Mouse (Mus musculus): Measurements from ENCODE around the gene Gm37240. TPM values are rescaled to one million over a fixed set of nuclear protein-coding genes. Genes with fewer than 3 reads are reported as not detected.

Gm37240 gene
- polyA plus RNA-seq, 1 experiment, result not detected

- Histone ChIP-seq H3K4me3 (ENCODE audit: insufficient read depth, low read depth, low read length) (no peak overlapping the region), H3K4me1 (ENCODE audit: control insufficient read depth, insufficient read depth, insufficient read length, low read length) (no peaks in the 10 kb centered on the region), H3K27ac (replicated peaks; ENCODE audit: low read depth, low read length) (no peak overlapping the region)
Observed at GRCm38 (mm10) chr3:85895020-85895419, 7.7 kb upstream of the Gm37240 start.

- Histone ChIP-seq H3K4me3 (ENCODE audit: insufficient read depth, low read depth, low read length) (no peak overlapping the region), H3K27ac (replicated peaks; ENCODE audit: low read depth, low read length) (no peak overlapping the region), H3K4me1 (ENCODE audit: control insufficient read depth, insufficient read depth, insufficient read length, low read length) (no peaks in the 10 kb centered on the region)
Observed at GRCm38 (mm10) chr3:85891571-85891970, 4.3 kb upstream of the Gm37240 start.

- no peak overlapping the region for H3K27ac ChIP-seq (replicated peaks; ENCODE audit: low read depth, low read length)
- no peaks in the 10 kb centered on the region for H3K4me1 ChIP-seq (ENCODE audit: control insufficient read depth, insufficient read depth, insufficient read length, low read length)
- peak overlapping the region; percentile 68 for H3K4me3 ChIP-seq (ENCODE audit: insufficient read depth, low read depth, low read length)
Observed at GRCm38 (mm10) chr3:85888221-85888671, 928 bp upstream of the Gm37240 start.

- Histone ChIP-seq H3K27ac (replicated peaks; ENCODE audit: low read depth, low read length) (no peak overlapping the region), H3K4me1 (ENCODE audit: control insufficient read depth, insufficient read depth, insufficient read length, low read length) (no peaks in the 10 kb centered on the region), H3K4me3 (ENCODE audit: insufficient read depth, low read depth, low read length) (peak overlapping the region; percentile 68)
Observed at GRCm38 (mm10) chr3:85886636-85887238, 581 bp downstream of the Gm37240 start.

GRCm38 (mm10) chr3:85885906-85886305 lies 1.4 kb downstream of the Gm37240 start:
- Histone ChIP-seq H3K4me3 (ENCODE audit: insufficient read depth, low read depth, low read length) (no peak overlapping the region), H3K4me1 (ENCODE audit: control insufficient read depth, insufficient read depth, insufficient read length, low read length) (no peaks in the 10 kb centered on the region), H3K27ac (replicated peaks; ENCODE audit: low read depth, low read length) (no peak overlapping the region)

- Histone ChIP-seq H3K4me3 (ENCODE audit: insufficient read depth, low read depth, low read length) (no peak overlapping the region), H3K27ac (replicated peaks; ENCODE audit: low read depth, low read length) (no peak overlapping the region), H3K4me1 (ENCODE audit: control insufficient read depth, insufficient read depth, insufficient read length, low read length) (no peaks in the 10 kb centered on the region)
Observed at GRCm38 (mm10) chr3:85880687-85881086, 6.6 kb downstream of the Gm37240 start.

- H3K4me1 ChIP-seq (ENCODE audit: control insufficient read depth, insufficient read depth, insufficient read length, low read length), result no peaks in the 10 kb centered on the region
- no peak overlapping the region for H3K4me3 ChIP-seq (ENCODE audit: insufficient read depth, low read depth, low read length)
- no peak overlapping the region for H3K27ac ChIP-seq (replicated peaks; ENCODE audit: low read depth, low read length)
Observed at GRCm38 (mm10) chr3:85880068-85880467, 7.2 kb downstream of the Gm37240 start.

- no peak overlapping the region for H3K27ac ChIP-seq (replicated peaks; ENCODE audit: low read depth, low read length)
- H3K4me3 ChIP-seq (ENCODE audit: insufficient read depth, low read depth, low read length), result no peak overlapping the region
Observed at GRCm38 (mm10) chr3:85878911-85879310, 8.4 kb downstream of the Gm37240 start.

GRCm38 (mm10) chr3:85863996-85864395 lies 23.3 kb downstream of the Gm37240 start:
- peaks cover 2% of the 10 kb centered on the region; the same call in 1 of the 2 replicates for H3K4me1 ChIP-seq (ENCODE audit: control insufficient read depth, insufficient read depth, insufficient read length, low read length)
- H3K4me3 ChIP-seq (ENCODE audit: insufficient read depth, low read depth, low read length), result no peak overlapping the region
- no peak overlapping the region for H3K27ac ChIP-seq (replicated peaks; ENCODE audit: low read depth, low read length)

More at GRCm38 (mm10) chr3:85878911-85879310, 8.4 kb downstream of the Gm37240 start:
- no peaks in the 10 kb centered on the region for H3K4me1 ChIP-seq (ENCODE audit: control insufficient read depth, insufficient read depth, insufficient read length, low read length)

- H3K4me1 ChIP-seq (ENCODE audit: control insufficient read depth, insufficient read depth, insufficient read length, low read length), result peaks cover 2% of the 10 kb centered on the region; the same call in 1 of the 2 replicates
- no peak overlapping the region for H3K4me3 ChIP-seq (ENCODE audit: insufficient read depth, low read depth, low read length)
- no peak overlapping the region for H3K27ac ChIP-seq (replicated peaks; ENCODE audit: low read depth, low read length)
Observed at GRCm38 (mm10) chr3:85862886-85863285, 24.4 kb downstream of the Gm37240 start.

- no peak overlapping the region for H3K27ac ChIP-seq (replicated peaks; ENCODE audit: low read depth, low read length)
- H3K4me1 ChIP-seq (ENCODE audit: control insufficient read depth, insufficient read depth, insufficient read length, low read length), result peaks cover 2% of the 10 kb centered on the region; the same call in 1 of the 2 replicates
- no peak overlapping the region for H3K4me3 ChIP-seq (ENCODE audit: insufficient read depth, low read depth, low read length)
Observed at GRCm38 (mm10) chr3:85860996-85861395, 26.3 kb downstream of the Gm37240 start.

GRCm38 (mm10) chr3:85859311-85859710 lies 28.0 kb downstream of the Gm37240 start:
- H3K4me3 ChIP-seq (ENCODE audit: insufficient read depth, low read depth, low read length), result no peak overlapping the region
- H3K27ac ChIP-seq (replicated peaks; ENCODE audit: low read depth, low read length), result no peak overlapping the region
- no peaks in the 10 kb centered on the region for H3K4me1 ChIP-seq (ENCODE audit: control insufficient read depth, insufficient read depth, insufficient read length, low read length)

GRCm38 (mm10) chr3:85858140-85859135 lies 28.9 kb downstream of the Gm37240 start:
- no peak overlapping the region for H3K4me3 ChIP-seq (ENCODE audit: insufficient read depth, low read depth, low read length)
- no peak overlapping the region for H3K27ac ChIP-seq (replicated peaks; ENCODE audit: low read depth, low read length)
- no peaks in the 10 kb centered on the region for H3K4me1 ChIP-seq (ENCODE audit: control insufficient read depth, insufficient read depth, insufficient read length, low read length)

- H3K4me3 ChIP-seq (ENCODE audit: insufficient read depth, low read depth, low read length), result no peak overlapping the region
- H3K4me1 ChIP-seq (ENCODE audit: control insufficient read depth, insufficient read depth, insufficient read length, low read length), result no peaks in the 10 kb centered on the region
- no peak overlapping the region for H3K27ac ChIP-seq (replicated peaks; ENCODE audit: low read depth, low read length)
Observed at GRCm38 (mm10) chr3:85857083-85857482, 30.2 kb downstream of the Gm37240 start.

GRCm38 (mm10) chr3:85855947-85856346 lies 31.4 kb downstream of the Gm37240 start:
- no peak overlapping the region for H3K4me3 ChIP-seq (ENCODE audit: insufficient read depth, low read depth, low read length)
- no peak overlapping the region for H3K27ac ChIP-seq (replicated peaks; ENCODE audit: low read depth, low read length)
- H3K4me1 ChIP-seq (ENCODE audit: control insufficient read depth, insufficient read depth, insufficient read length, low read length), result no peaks in the 10 kb centered on the region
